In the genomic region with DNA sequence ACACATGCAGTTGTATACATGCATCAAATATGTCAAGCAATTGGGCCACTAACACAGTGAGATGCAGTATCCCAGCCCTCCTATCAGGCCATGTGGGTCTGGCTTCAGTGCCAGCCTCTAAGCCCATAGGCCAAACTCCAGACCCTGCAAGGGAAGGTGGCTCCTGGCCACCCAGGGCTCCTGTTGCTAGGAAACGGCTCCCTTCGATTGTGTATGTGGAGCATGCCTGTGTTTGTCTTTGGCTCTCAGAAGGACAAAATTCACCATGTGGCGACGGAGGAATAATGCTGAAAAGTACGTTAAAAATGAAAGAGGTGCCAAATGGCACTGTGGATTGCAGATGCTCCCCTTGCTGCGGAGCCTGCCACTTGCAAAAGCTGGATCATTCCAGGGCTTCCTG, we compare ENCODE assay signal across 11 mouse cellular contexts.
DNase-seq lines count a peak whose midpoint lies in the region; ATAC-seq and TF ChIP-seq lines count a peak whose summit lies in the region.
"Had no signal": no experiment of that assay in that cellular context is flagged by ENCODE, and none has a peak within 500 bp of the region (broad histone marks: within the 10 kb centered on the region; RNA-seq: fewer than 3 reads in every experiment).

No protein-coding gene starts in this region.

- H3K9ac ChIP-seq in hindbrain, postnatal 0 days (replicated peaks; ENCODE audit: low read length) = no peak overlapping the region
- no peak overlapping the region for H3K9ac ChIP-seq in midbrain, embryonic 15.5 days
- H3K9ac ChIP-seq: liver, embryonic 14.5 days had no signal

- no peaks in the 10 kb centered on the region for H3K36me3 ChIP-seq in embryonic facial prominence, embryonic 10.5 days (replicated peaks)
- no peaks in the 10 kb centered on the region for H3K36me3 ChIP-seq in hindbrain, postnatal 0 days (ENCODE audit: insufficient read depth, low read length)
- no peaks in the 10 kb centered on the region for H3K36me3 ChIP-seq in midbrain, embryonic 15.5 days (replicated peaks)

- H3K27ac ChIP-seq in embryonic facial prominence, embryonic 10.5 days (replicated peaks) = 0 out of 2 replicates have a peak overlapping the region, but pooled peaks have one; percentile 32
- peak overlapping the region; percentile 37; the same call in 1 of the 2 replicates for H3K27ac ChIP-seq in hindbrain, postnatal 0 days
- no peak overlapping the region for H3K27ac ChIP-seq in midbrain, embryonic 15.5 days
- H3K27ac ChIP-seq: liver, embryonic 14.5 days had no signal

- 74% methylated on average over 6 of the region's 6 CpGs for WGBS in embryonic facial prominence, embryonic 10.5 days
- 17% methylated on average over 6 of the region's 6 CpGs for WGBS in hindbrain, postnatal 0 days
- 12% methylated on average over 6 of the region's 6 CpGs for WGBS in midbrain, embryonic 15.5 days

- TF ChIP-seq CTCF in hindbrain, postnatal 0 days (IDR thresholded peaks at IDR 0.05; ENCODE audit: low read depth) = no peak

- no peaks in the 10 kb centered on the region for H3K9me3 ChIP-seq in embryonic facial prominence, embryonic 10.5 days
- H3K9me3 ChIP-seq in hindbrain, postnatal 0 days (ENCODE audit: low read length) = no peaks in the 10 kb centered on the region
- no peaks in the 10 kb centered on the region for H3K9me3 ChIP-seq in midbrain, embryonic 15.5 days

- intact Hi-C loops in gastrocnemius, postnatal 36 days (cut with DNase I) = no loop called here
- intact Hi-C loops in heart, postnatal 14 days (cut with DNase I) = no loop called here

- peak; percentile 85; the same call in 1 of the 2 replicates for ATAC-seq in hindbrain, postnatal 0 days
- peak; percentile 77; the same call in 1 of the 2 replicates for ATAC-seq in midbrain, embryonic 15.5 days (replicated peaks)

- peak; percentile 49 for DNase-seq in brain, adult 2 months (ENCODE audit: low read depth, low spot score)
- no peak for DNase-seq in embryonic facial prominence, embryonic 10.5 days (ENCODE audit: low spot score)
- peak; percentile 75 for DNase-seq in hindbrain, postnatal 0 days (ENCODE audit: low spot score)
- DNase-seq in gastrocnemius, postnatal 36 days = no peak
- DNase-seq in heart, postnatal 14 days = no peak
- no peak for DNase-seq in gastrocnemius, postnatal 25 days
- no peak for DNase-seq in adrenal gland, adult 18-20 months (ENCODE audit: low spot score in 2 of 2)
- DNase-seq: adrenal gland, postnatal 36 days; gastrocnemius, postnatal 10 days had no signal

- no peak overlapping the region for H3K4me3 ChIP-seq in embryonic facial prominence, embryonic 10.5 days
- H3K4me3 ChIP-seq in hindbrain, postnatal 0 days (ENCODE audit: low read length) = no peak overlapping the region
- no peak overlapping the region for H3K4me3 ChIP-seq in midbrain, embryonic 15.5 days

- no peak overlapping the region for H3K4me2 ChIP-seq in hindbrain, postnatal 0 days (ENCODE audit: low read depth, low read length)
- H3K4me2 ChIP-seq in midbrain, embryonic 15.5 days = no peak overlapping the region

- peaks cover 13% of the 10 kb centered on the region for H3K4me1 ChIP-seq in embryonic facial prominence, embryonic 10.5 days
- peaks cover 16% of the 10 kb centered on the region for H3K4me1 ChIP-seq in hindbrain, postnatal 0 days (ENCODE audit: insufficient read depth, low read length)
- H3K4me1 ChIP-seq in midbrain, embryonic 15.5 days = peaks cover 17% of the 10 kb centered on the region

- H3K27me3 ChIP-seq in embryonic facial prominence, embryonic 10.5 days (replicated peaks; ENCODE audit: low read depth, poor library complexity, severe bottlenecking) = no peaks in the 10 kb centered on the region
- no peaks in the 10 kb centered on the region for H3K27me3 ChIP-seq in hindbrain, postnatal 0 days (ENCODE audit: insufficient read depth, low read length)
- no peaks in the 10 kb centered on the region for H3K27me3 ChIP-seq in midbrain, embryonic 15.5 days (replicated peaks)

Comparison
In these comparisons a context has a peak if more than half of its experiments do, and no peak if none do; other contexts are left out.
1. DNase-seq: peak in brain, adult 2 months (single experiment) and hindbrain, postnatal 0 days (single experiment); none in embryonic facial prominence, embryonic 10.5 days (single experiment), gastrocnemius, postnatal 36 days (0 of 2), heart, postnatal 14 days (0 of 2), gastrocnemius, postnatal 25 days (single experiment) and adrenal gland, adult 18-20 months (0 of 2).